Mouse (Mus musculus): ENCODE results near the gene Smc4. TPM values are rescaled to one million over a fixed set of nuclear protein-coding genes. Genes with fewer than 3 reads are reported as not detected.

Smc4 gene
- polyA plus RNA-seq (2015; fragmentation: Nextera tagmentation; extraction: Ambion mirVana) = 141 and 143 TPM in 2 replicates

DNA sequence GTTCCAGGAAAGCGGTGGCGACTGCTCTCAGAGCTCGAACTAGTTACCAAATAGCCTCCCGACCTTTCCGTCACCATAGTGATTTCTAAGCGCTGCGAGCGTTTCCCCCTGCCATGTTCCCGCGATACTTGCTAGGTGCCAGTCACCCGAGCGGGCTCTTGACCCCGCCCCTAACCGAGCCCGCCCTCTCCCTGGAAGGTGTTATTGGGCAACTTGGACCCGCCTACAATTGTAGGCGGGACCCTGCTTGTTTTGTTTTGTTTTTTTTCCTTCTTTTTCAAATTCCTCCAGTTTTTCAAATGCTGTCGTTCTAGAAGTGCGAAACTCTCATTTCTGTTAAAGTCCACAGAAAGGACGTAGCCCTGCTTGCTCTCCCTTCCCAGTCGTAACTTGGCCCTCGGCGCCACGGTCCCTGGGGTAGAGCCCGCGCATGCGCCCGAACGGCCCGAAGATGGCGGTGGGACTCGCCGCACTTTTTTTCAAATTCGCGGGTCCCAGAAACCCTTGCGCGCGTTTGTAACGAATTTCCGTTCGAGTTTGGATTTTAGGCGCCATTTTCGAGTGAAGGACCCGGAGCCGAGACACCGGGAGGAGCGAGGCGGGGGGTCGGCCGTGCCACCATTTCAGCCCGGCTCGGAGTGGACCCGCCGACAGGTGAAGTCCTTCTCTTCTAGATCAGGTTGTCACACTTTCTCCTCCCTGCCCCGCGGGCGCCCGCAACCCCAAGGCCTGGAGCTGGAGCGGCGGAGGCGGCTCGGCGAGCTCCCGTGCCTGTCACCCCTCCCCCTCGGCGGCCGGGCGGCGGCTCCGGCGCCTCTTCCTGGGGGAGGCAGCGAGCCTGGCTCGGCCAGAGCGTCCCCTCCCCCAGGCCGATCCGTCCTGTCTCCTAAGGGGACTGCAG lies at the start of gene Smc4, which contains the start of gene Ift80:
Smc4 (plus strand) TSS at position 302 of the 901 bp plus-strand sequence.
Ift80 (minus strand) TSS at position 134 of the 901 bp plus-strand sequence.
- WGBS = under 1% methylated on average over 68 of the region's 76 CpGs
- Histone ChIP-seq H3K4me3 (peak within 1 kb of the TSS; percentile 93), H3K9me3 (no peaks in the 10 kb centered on the region)

DNA sequence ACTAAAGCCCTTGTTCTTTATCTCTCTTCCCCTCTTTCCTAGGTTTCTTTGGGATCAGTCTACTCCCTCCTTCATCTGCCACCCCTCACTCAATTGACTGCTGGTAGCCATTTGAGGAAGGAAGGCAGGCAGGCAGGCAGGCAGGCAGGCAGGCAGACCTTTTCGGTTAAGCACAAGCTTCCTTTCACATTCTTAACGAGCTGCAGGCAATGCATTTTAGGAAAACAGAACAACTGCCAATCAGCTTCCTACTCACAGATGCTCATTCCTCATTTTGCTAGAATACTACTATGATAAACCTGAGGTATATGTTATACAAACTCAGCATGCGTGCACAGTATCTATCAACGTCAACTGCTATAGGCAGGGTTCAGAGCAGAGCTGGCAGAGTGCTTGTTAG lies 48.1 kb upstream of the Smc4 start:
- no peaks in the 10 kb centered on the region for H3K9me3 ChIP-seq
- H3K4me3 ChIP-seq = no peak overlapping the region
- no peaks in the 10 kb centered on the region for H3K27me3 ChIP-seq
- WGBS = 46% methylated on average over 4 of the region's 4 CpGs
- no peaks in the 10 kb centered on the region for H3K4me1 ChIP-seq
- no peak overlapping the region for H3K27ac ChIP-seq
- no peak overlapping the region for H3K9ac ChIP-seq
- no peak for ATAC-seq (ENCODE audit: insufficient number of reproducible peaks, low FRiP score, low TSS enrichment, low read depth)
- H3K36me3 ChIP-seq = 0 out of 2 replicates have a peak, but pooled peaks cover 4% of the 10 kb centered on the region
- no peak overlapping the region for H3K4me2 ChIP-seq

More for the DNA sequence above, at the start of gene Smc4, which contains the start of gene Ift80:
- H3K36me3 ChIP-seq = 0 out of 2 replicates have a peak, but pooled peaks cover 2% of the 10 kb centered on the region
- H3K27ac ChIP-seq = peak within 1 kb of the TSS; percentile 90
- no peaks in the 10 kb centered on the region for H3K27me3 ChIP-seq
- peak within 1 kb of the TSS; percentile 81 for H3K4me2 ChIP-seq
- peak; percentile 97 for ATAC-seq (ENCODE audit: insufficient number of reproducible peaks, low FRiP score, low TSS enrichment, low read depth)
- H3K4me1 ChIP-seq = peaks cover 11% of the 10 kb centered on the region
- H3K9ac ChIP-seq = peak within 1 kb of the TSS; percentile 84

DNA sequence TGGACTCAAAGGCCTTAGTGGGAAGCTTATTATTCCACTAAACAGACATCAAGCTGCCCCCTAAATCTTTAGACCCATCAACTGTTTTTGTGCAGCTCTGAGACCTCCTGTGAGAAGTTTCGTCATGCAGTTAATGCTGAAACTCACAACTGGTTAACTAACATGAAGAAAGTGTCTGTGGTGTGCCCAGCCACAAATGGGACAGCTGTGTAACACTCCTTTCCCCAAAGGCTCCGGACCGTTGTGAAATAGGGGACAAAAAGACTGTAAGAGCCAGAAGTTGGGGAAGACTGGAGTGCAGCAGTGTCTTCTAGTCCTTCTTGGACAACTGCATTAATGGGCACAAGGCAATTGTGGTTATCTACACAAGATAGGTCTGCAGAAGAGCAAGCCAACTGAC lies 47.1 kb upstream of the Smc4 start:
- 88% methylated on average over 3 of the region's 3 CpGs for WGBS
- no peaks in the 10 kb centered on the region for H3K9me3 ChIP-seq
- ATAC-seq (ENCODE audit: insufficient number of reproducible peaks, low FRiP score, low TSS enrichment, low read depth) = no peak
- no peak overlapping the region for H3K27ac ChIP-seq
- no peak overlapping the region for H3K9ac ChIP-seq
- H3K36me3 ChIP-seq = 0 out of 2 replicates have a peak, but pooled peaks cover 4% of the 10 kb centered on the region
- no peaks in the 10 kb centered on the region for H3K27me3 ChIP-seq
- no peak overlapping the region for H3K4me3 ChIP-seq
- H3K4me1 ChIP-seq = no peaks in the 10 kb centered on the region
- no peak overlapping the region for H3K4me2 ChIP-seq

GRCm38 (mm10) chr3:68964682-68965081 lies 39.9 kb upstream of the Smc4 start:
- Histone ChIP-seq H3K36me3 (peaks cover 38% of the 10 kb centered on the region), H3K27ac (no peak overlapping the region), H3K4me1 (no peaks in the 10 kb centered on the region), H3K4me2 (no peak overlapping the region), H3K4me3 (no peak overlapping the region), H3K27me3 (no peaks in the 10 kb centered on the region), H3K9ac (no peak overlapping the region), H3K9me3 (no peaks in the 10 kb centered on the region)
- ATAC-seq (ENCODE audit: insufficient number of reproducible peaks, low FRiP score, low TSS enrichment, low read depth) = no peak

GRCm38 (mm10) chr3:68966527-68967285 lies 37.8 kb upstream of the Smc4 start:
- no peak overlapping the region for H3K27ac ChIP-seq
- no peak overlapping the region for H3K9ac ChIP-seq
- ATAC-seq (ENCODE audit: insufficient number of reproducible peaks, low FRiP score, low TSS enrichment, low read depth) = no peak
- H3K9me3 ChIP-seq = no peaks in the 10 kb centered on the region
- H3K4me1 ChIP-seq = no peaks in the 10 kb centered on the region
- 92% methylated on average over 6 of the region's 6 CpGs for WGBS
- no peak overlapping the region for H3K4me2 ChIP-seq
- H3K27me3 ChIP-seq = no peaks in the 10 kb centered on the region
- peaks cover 34% of the 10 kb centered on the region for H3K36me3 ChIP-seq
- H3K4me3 ChIP-seq = no peak overlapping the region

GRCm38 (mm10) chr3:68967404-68967803 lies 37.1 kb upstream of the Smc4 start:
- Histone ChIP-seq H3K9ac (no peak overlapping the region), H3K36me3 (peaks cover 34% of the 10 kb centered on the region), H3K4me3 (no peak overlapping the region), H3K27me3 (no peaks in the 10 kb centered on the region), H3K9me3 (no peaks in the 10 kb centered on the region), H3K4me1 (no peaks in the 10 kb centered on the region), H3K4me2 (no peak overlapping the region), H3K27ac (no peak overlapping the region)
- ATAC-seq (ENCODE audit: insufficient number of reproducible peaks, low FRiP score, low TSS enrichment, low read depth) = no peak
- WGBS = 86% methylated on average over 6 of the region's 6 CpGs

DNA sequence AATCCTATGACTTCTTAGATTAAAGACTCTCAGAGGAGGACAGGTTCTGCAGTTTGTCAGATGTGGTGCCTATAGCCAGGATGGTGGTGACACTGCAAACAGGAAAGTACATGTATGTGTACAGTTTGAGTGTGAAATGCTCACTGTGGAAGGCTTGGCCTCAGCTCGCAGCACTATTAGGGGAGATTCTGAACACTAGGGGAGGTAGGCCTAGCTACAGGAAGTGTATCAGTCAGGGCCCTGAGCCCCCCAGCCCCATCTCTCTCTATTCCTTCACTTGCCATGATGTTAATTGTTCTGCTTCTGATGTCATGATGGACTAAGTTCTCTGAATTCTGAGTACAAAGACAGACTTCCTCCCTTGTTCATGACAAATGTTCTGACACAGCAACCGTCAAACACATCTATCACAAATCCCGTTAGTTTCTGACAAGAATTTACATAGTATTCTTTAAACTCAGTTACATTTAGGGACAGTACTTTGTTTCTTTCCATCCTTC lies 35.4 kb upstream of the Smc4 start:
- WGBS = 92% methylated on average over 3 of the region's 3 CpGs
- H3K27ac ChIP-seq = no peak overlapping the region
- no peak overlapping the region for H3K4me3 ChIP-seq
- no peaks in the 10 kb centered on the region for H3K27me3 ChIP-seq
- H3K4me1 ChIP-seq = no peaks in the 10 kb centered on the region
- ATAC-seq (ENCODE audit: insufficient number of reproducible peaks, low FRiP score, low TSS enrichment, low read depth) = no peak
- no peak overlapping the region for H3K9ac ChIP-seq
- no peaks in the 10 kb centered on the region for H3K9me3 ChIP-seq
- H3K36me3 ChIP-seq = peaks cover 33% of the 10 kb centered on the region
- H3K4me2 ChIP-seq = no peak overlapping the region

DNA sequence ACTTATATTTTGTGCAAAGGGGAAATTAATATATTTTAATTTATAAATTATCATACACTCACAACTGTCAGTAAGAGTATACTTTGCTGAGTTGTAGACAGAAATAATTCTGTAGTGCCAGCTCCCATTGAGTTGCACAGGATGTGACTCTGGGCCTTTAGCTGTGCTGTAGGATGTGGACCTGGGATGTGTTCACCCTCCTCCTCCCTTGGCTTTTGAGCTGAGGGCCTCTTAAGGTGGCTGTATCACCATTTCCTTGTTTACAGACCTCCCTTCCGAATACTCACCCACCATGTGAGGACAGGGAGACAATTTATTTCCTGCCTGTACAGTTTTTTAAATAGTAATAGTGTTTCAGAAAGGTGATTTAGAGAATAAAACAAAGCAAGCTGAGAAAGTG lies 31.0 kb upstream of the Smc4 start:
- no peak overlapping the region for H3K9ac ChIP-seq
- no peak overlapping the region for H3K4me2 ChIP-seq
- H3K27ac ChIP-seq = no peak overlapping the region
- H3K9me3 ChIP-seq = no peaks in the 10 kb centered on the region
- no peak overlapping the region for H3K4me3 ChIP-seq
- no peak for ATAC-seq (ENCODE audit: insufficient number of reproducible peaks, low FRiP score, low TSS enrichment, low read depth)
- H3K27me3 ChIP-seq = no peaks in the 10 kb centered on the region
- no peaks in the 10 kb centered on the region; the same call in 1 of the 2 replicates for H3K4me1 ChIP-seq
- H3K36me3 ChIP-seq = peaks cover 3% of the 10 kb centered on the region; the same call in 1 of the 2 replicates
- 76% methylated on average over 1 of the region's 1 CpGs for WGBS

DNA sequence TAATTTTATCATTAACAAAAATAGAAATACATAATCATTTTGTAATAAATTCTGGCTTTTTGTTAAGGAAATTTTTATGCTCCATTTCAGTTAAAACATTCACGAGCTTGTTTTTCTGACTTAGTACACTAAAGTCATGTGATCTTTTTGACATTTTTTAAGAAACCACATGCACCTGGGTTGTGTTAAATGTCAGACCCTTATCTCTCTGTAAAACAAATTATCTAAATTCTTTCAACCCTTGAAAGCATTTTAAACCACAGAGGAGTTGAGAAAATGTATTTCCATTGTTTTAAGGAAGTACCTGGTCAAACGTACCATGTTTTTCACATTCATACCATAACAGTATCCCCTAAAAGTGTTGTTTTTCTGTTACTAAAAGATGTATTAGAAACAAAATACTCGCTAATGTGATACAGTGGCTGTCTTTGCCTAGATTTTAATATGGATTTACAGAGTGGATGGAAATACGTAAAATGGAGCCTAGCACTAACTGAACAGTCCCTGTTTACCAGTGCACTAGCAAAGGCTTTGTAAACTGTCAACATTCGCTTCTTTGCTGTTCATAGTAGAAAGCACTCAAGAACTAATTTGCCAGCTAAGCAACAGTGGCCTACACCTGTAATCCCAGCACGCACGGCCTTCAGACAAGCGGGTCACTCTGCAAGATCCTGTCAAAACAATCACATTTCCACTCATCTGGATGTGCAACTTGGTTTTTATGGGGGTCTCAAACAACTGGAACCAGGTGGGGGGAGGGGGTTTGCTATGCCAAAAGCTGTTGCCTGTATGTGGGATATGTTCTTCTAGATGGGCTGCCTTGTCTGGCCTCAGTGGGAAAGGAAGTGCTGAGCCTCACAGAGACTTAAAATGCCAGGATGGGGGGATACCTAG lies 29.7 kb upstream of the Smc4 start:
- Histone ChIP-seq H3K4me1 (no peaks in the 10 kb centered on the region; the same call in 1 of the 2 replicates), H3K9ac (no peak overlapping the region), H3K9me3 (no peaks in the 10 kb centered on the region), H3K27me3 (no peaks in the 10 kb centered on the region), H3K4me3 (no peak overlapping the region), H3K27ac (no peak overlapping the region), H3K4me2 (no peak overlapping the region), H3K36me3 (peaks cover 3% of the 10 kb centered on the region; the same call in 1 of the 2 replicates)
- ATAC-seq (ENCODE audit: insufficient number of reproducible peaks, low FRiP score, low TSS enrichment, low read depth) = no peak
- WGBS = 73% methylated on average over 8 of the region's 8 CpGs

DNA sequence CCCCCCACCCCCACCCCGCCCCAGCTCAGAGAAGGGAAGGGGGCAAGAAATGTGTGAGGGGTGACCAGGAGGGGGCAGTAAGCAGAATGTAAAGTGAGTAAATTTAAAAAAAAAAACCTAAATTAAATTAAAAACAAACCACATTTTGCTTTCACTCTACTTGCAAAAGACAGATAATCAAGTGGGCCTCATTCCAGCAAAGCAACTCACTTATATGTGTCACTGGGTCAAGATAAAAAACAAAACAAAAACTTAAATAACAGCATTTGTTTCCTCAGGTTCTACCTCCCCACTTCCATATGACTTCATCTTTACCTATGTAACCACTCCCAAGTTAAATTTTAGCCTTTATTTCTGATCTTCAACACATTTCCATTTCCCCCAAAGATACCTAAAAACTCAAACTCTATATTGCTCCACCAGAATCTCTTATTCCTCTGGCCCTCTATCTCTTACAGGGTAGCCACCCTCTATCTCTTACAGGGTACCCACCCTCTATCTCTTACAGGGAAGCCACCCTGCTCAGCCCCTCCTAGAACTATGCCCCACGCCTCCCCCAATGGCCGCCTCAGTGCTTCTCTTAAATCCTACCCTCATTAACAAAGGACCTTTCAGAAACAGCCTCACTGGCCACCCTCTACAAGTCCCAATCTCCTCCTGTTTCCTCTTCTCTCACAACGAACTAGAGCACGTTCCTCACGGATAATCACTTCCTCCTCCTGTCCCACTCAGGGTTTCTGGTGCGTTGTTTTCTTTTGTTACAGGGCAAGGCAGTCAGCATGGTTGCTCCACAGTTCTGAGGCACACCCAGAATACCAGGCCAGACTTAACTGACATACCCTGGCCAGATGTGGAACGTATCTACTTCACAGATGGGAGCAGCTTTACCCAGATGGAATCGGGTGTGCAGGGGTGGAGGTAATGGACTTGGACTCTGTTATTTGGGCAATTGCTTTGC lies 28.7 kb upstream of the Smc4 start:
- WGBS = 50% methylated on average over 9 of the region's 9 CpGs
- no peaks in the 10 kb centered on the region; the same call in 1 of the 2 replicates for H3K4me1 ChIP-seq
- H3K27me3 ChIP-seq = no peaks in the 10 kb centered on the region
- no peak for ATAC-seq (ENCODE audit: insufficient number of reproducible peaks, low FRiP score, low TSS enrichment, low read depth)
- no peak overlapping the region for H3K4me3 ChIP-seq
- no peaks in the 10 kb centered on the region for H3K9me3 ChIP-seq
- no peak overlapping the region for H3K9ac ChIP-seq
- no peak overlapping the region for H3K4me2 ChIP-seq
- peak overlapping the region; percentile 59; the same call in 1 of the 2 replicates for H3K27ac ChIP-seq
- peaks cover 3% of the 10 kb centered on the region; the same call in 1 of the 2 replicates for H3K36me3 ChIP-seq

Data from limb, embryonic 15.5 days (tissue).